Mouse (Mus musculus) thymus, adult 2 months (tissue): Measurements from ENCODE around the gene Gng8. TPM values are rescaled to one million over a fixed set of nuclear protein-coding genes. Genes with fewer than 3 reads are reported as not detected.

Experiments
- DNase-seq: peaks from one replicate; pipeline ENCODE4 v3.0.0; 2021
- H3K27ac ChIP-seq: fragments of 200-500 bp; 2 replicates; pipeline ENCODE4 v1.5.1; 2012; ENCODE audit warnings: low read length, control low read depth; ENCODE audit not compliant: control insufficient read depth, insufficient read depth
- H3K27me3 ChIP-seq: fragments of 200-500 bp; 2 replicates; pipeline ENCODE4 v1.6.1; 2012; ENCODE audit warnings: mild to moderate bottlenecking, low read length, moderate library complexity, mixed read lengths; ENCODE audit not compliant: control insufficient read depth, insufficient read depth
- H3K36me3 ChIP-seq: fragments of 200-500 bp; 2 replicates; pipeline ENCODE4 v1.6.1; 2012; ENCODE audit warnings: mild to moderate bottlenecking, low read length, moderate library complexity; ENCODE audit not compliant: control insufficient read depth, insufficient read depth
- H3K4me1 ChIP-seq: fragments of 200-500 bp; replicated peaks from 2 replicates; pipeline ENCODE4 v1.6.1; 2012; ENCODE audit warnings: low read length; ENCODE audit not compliant: control insufficient read depth, insufficient read depth
- H3K4me3 ChIP-seq: fragments of 200-500 bp; 2 replicates; pipeline ENCODE4 v1.5.1; 2012; ENCODE audit warnings: mild to moderate bottlenecking, low read length, control low read depth, moderate library complexity; ENCODE audit not compliant: control insufficient read depth, insufficient read depth
- CTCF ChIP-seq: fragments of 200-500 bp; IDR thresholded peaks from 2 replicates; pipeline ENCODE4 v1.5.1; 2012; ENCODE audit warnings: mild to moderate bottlenecking, control low read depth, low read length, moderate library complexity, borderline replicate concordance; ENCODE audit not compliant: control insufficient read depth, poor library complexity, insufficient read depth; ENCODE audit errors: extremely low read depth
- POLR2A ChIP-seq: fragments of 200-500 bp; IDR thresholded peaks from 2 replicates; pipeline ENCODE4 v1.6.1; 2012; ENCODE audit warnings: mild to moderate bottlenecking, low read length, control low read depth, moderate library complexity; ENCODE audit not compliant: control insufficient read depth, poor library complexity, insufficient read depth; ENCODE audit errors: extremely low read depth
- WGBS: fragments of 180-500 bp; shearing (Covaris S2); methylation state at CpG from one replicate; pipeline ENCODE4 v1.1.7; 2018; 5-methylcytosine and 5-hydroxymethylcytosine counted together
- polyA plus RNA-seq: library from polyadenylated mRNA; depleted of rRNA; stranded (reverse); fragments of >200 nt; gene quantifications from 2 replicates; pipeline ENCODE4 v1.2.3, GENCODE M21; 2012

The Gng8 gene
- polyA plus RNA-seq, 1 experiment = 1.7 TPM

- Histone ChIP-seq H3K36me3 (no peaks in the 10 kb centered on the region), H3K27me3 (peaks cover 14% of the 10 kb centered on the region), H3K4me1 (no peaks in the 10 kb centered on the region; the same call in 1 of the 2 replicates), H3K4me3 (no peak overlapping the region), H3K27ac (no peak overlapping the region)
- TF ChIP-seq POLR2A = no peak
- TF ChIP-seq CTCF = no peak
- 96% methylated on average over 6 of the region's 6 CpGs for WGBS
- no peak for DNase-seq
These were observed 8.4 kb upstream of the Gng8 start for GRCm38 (mm10) chr7:16883162-16883561.

GRCm38 (mm10) chr7:16884334-16884733, 7.3 kb upstream of the Gng8 start:
- Histone ChIP-seq H3K36me3 (no peaks in the 10 kb centered on the region), H3K4me3 (no peak overlapping the region), H3K27me3 (peaks cover 14% of the 10 kb centered on the region), H3K27ac (no peak overlapping the region), H3K4me1 (no peaks in the 10 kb centered on the region; the same call in 1 of the 2 replicates)
- no peak for DNase-seq
- no peak for TF ChIP-seq CTCF
- no peak for TF ChIP-seq POLR2A
- 72% methylated on average over 4 of the region's 4 CpGs for WGBS

- TF ChIP-seq POLR2A (no peak), CTCF (no peak)
- Histone ChIP-seq H3K27ac (no peak overlapping the region), H3K4me3 (no peak overlapping the region), H3K36me3 (no peaks in the 10 kb centered on the region), H3K4me1 (no peaks in the 10 kb centered on the region; the same call in 1 of the 2 replicates), H3K27me3 (peaks cover 14% of the 10 kb centered on the region)
- WGBS = 42% methylated on average over 95 of the region's 95 CpGs
- no peak for DNase-seq
These were observed 6.3 kb upstream of the Gng8 start for GRCm38 (mm10) chr7:16885271-16885776.

GRCm38 (mm10) chr7:16885905-16886304, 5.7 kb upstream of the Gng8 start:
- no peak for DNase-seq
- Histone ChIP-seq H3K4me3 (no peak overlapping the region), H3K27ac (no peak overlapping the region), H3K4me1 (peaks cover 2% of the 10 kb centered on the region), H3K27me3 (peaks cover 14% of the 10 kb centered on the region), H3K36me3 (no peaks in the 10 kb centered on the region)
- 76% methylated on average over 59 of the region's 59 CpGs for WGBS
- TF ChIP-seq POLR2A (no peak), CTCF (no peak)

DNA sequence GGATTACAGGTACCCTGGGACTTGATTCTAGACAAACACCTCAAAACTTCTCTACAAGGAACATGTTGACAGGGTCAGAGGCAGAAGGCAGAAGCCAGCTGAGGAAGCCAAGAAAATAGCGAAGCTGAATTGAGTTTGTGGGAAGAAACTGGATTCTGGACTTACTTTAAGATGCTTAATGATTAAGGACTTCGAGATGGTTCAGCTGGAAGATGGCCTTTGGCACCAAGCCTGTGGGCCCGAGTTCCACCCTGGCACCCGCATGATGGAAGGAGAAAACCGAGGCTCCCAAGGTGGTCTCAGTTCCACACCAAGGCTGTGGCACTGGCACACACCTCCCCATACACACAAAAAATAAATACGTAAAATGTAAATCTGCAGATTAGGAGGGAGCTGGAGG, 1.1 kb upstream of the Gng8 start:
- Histone ChIP-seq H3K4me1 (peaks cover 14% of the 10 kb centered on the region), H3K27ac (no peak overlapping the region), H3K27me3 (peaks cover 8% of the 10 kb centered on the region), H3K4me3 (no peak overlapping the region), H3K36me3 (no peaks in the 10 kb centered on the region)
- TF ChIP-seq CTCF = no peak
- WGBS = 84% methylated on average over 6 of the region's 6 CpGs
- DNase-seq = no peak

- H3K27ac ChIP-seq = no peak overlapping the region
- DNase-seq = no peak
- peaks cover 4% of the 10 kb centered on the region for H3K27me3 ChIP-seq
- TF ChIP-seq POLR2A (no peak), CTCF (no peak)
- H3K4me1 ChIP-seq = peaks cover 14% of the 10 kb centered on the region
- no peaks in the 10 kb centered on the region for H3K36me3 ChIP-seq
- WGBS = 11% methylated on average over 23 of the region's 23 CpGs
- no peak overlapping the region for H3K4me3 ChIP-seq
These were observed 642 bp upstream of the Gng8 start for GRCm38 (mm10) chr7:16890944-16891343.

DNA sequence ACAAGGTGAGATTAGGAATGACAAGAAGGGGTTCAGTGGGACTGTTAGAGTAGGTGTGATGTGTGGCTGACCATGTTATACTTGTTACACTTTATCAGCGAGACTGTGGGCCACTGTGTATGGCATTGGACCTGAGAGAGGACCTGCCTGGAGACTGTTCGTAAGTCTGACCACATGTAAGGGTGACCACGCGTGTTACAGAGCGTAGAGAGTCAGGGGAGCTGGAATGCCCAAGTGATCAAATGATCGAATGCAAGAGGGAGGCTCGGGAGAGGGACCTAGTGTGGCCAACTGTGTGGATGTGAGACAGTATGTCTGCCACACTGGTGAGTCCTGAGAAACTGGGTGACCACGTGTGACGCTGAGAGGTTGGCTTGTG, 755 bp downstream of the Gng8 start:
- peaks cover 14% of the 10 kb centered on the region for H3K4me1 ChIP-seq

More for the DNA sequence above, 755 bp downstream of the Gng8 start:
- Histone ChIP-seq H3K4me3 (no peak overlapping the region), H3K36me3 (no peaks in the 10 kb centered on the region), H3K27me3 (no peaks in the 10 kb centered on the region), H3K27ac (no peak overlapping the region)
- WGBS = 53% methylated on average over 9 of the region's 9 CpGs
- DNase-seq = no peak
- no peak for TF ChIP-seq POLR2A
